In genomic region chr2:28919001-28919400, GRCm38 (mm10) we compare ENCODE assay signal across 30 mouse cellular contexts. TPM values are rescaled to one million over a fixed set of nuclear protein-coding genes. Genes with fewer than 3 reads are reported as not detected.
"Had no signal": no experiment of that assay in that cellular context is flagged by ENCODE, and none has a peak within 500 bp of the region (broad histone marks: within the 10 kb centered on the region; RNA-seq: fewer than 3 reads in every experiment).

No protein-coding gene starts in this region.

- H3K4me2 ChIP-seq: kidney, embryonic 15.5 days; liver, embryonic 13.5 days; neural tube, embryonic 15.5 days; stomach, embryonic 15.5 days had no signal

- H3K4me3 ChIP-seq: kidney, embryonic 15.5 days; left cerebral cortex, adult 2 months; liver, embryonic 13.5 days; myocyte; neural tube, embryonic 12.5 days; neural tube, embryonic 15.5 days; stomach, embryonic 15.5 days had no signal

- H3K36me3 ChIP-seq: kidney, embryonic 15.5 days; liver, embryonic 13.5 days; neural tube, embryonic 12.5 days; neural tube, embryonic 15.5 days; stomach, embryonic 15.5 days had no signal

- H3K9me3 ChIP-seq: kidney, embryonic 15.5 days; liver, embryonic 13.5 days; neural tube, embryonic 12.5 days; neural tube, embryonic 15.5 days; stomach, embryonic 15.5 days had no signal

- DNase-seq: kidney, adult 11 months; kidney, adult 8-10 months; kidney, postnatal 10 days; kidney, postnatal 36 days; layer of hippocampus, postnatal 36 days; liver, embryonic 13.5 days; lung, adult 2 months; lung, postnatal 14 days; lung, postnatal 4 days; right cerebral cortex, adult 18-20 months; right cerebral cortex, postnatal 14 days; spleen, adult 18-20 months; thymus, adult 18-20 months; thymus, postnatal 14 days; thymus, postnatal 4 days had no signal

- H3K27ac ChIP-seq: kidney, embryonic 15.5 days; left cerebral cortex, adult 2 months; liver, embryonic 13.5 days; neural tube, embryonic 12.5 days; neural tube, embryonic 15.5 days; stomach, embryonic 15.5 days had no signal

- H3K9ac ChIP-seq: kidney, embryonic 15.5 days; liver, embryonic 13.5 days; neural tube, embryonic 12.5 days; neural tube, embryonic 15.5 days; stomach, embryonic 15.5 days had no signal

RNA-seq across cellular contexts. Expression of gene Barhl1, which starts 2.5 kb away (rescaled TPM):
- total RNA-seq: layer of hippocampus, adult 8-10 months; layer of hippocampus, postnatal 36 days; left cerebral cortex, adult 2 months; left cerebral cortex, postnatal 10 days; left cerebral cortex, postnatal 36 days; liver, adult 2 months; megakaryocyte progenitor cell, adult 5-6 weeks; megakaryocyte-erythroid progenitor cell, adult 5-6 weeks had no signal
- polyA plus RNA-seq: kidney, embryonic 15.5 days; limb, embryonic 11.5 days; liver, embryonic 13.5 days; liver, embryonic 16.5 days; lung, embryonic 16.5 days had no signal
